Mouse (Mus musculus) neutrophil, adult 65 days (primary cell): ENCODE measurements around the gene Plk1. TPM values are rescaled to one million over a fixed set of nuclear protein-coding genes. Genes with fewer than 3 reads are reported as not detected.

Experiments used
- total RNA-seq: library from RNA; stranded (reverse); gene quantifications from 2 replicates; pipeline ENCODE4 v1.2.4, GENCODE M21; 2023

Gene Plk1
- total RNA-seq = 33.7 and 40.3 TPM in 2 replicates

DNA sequence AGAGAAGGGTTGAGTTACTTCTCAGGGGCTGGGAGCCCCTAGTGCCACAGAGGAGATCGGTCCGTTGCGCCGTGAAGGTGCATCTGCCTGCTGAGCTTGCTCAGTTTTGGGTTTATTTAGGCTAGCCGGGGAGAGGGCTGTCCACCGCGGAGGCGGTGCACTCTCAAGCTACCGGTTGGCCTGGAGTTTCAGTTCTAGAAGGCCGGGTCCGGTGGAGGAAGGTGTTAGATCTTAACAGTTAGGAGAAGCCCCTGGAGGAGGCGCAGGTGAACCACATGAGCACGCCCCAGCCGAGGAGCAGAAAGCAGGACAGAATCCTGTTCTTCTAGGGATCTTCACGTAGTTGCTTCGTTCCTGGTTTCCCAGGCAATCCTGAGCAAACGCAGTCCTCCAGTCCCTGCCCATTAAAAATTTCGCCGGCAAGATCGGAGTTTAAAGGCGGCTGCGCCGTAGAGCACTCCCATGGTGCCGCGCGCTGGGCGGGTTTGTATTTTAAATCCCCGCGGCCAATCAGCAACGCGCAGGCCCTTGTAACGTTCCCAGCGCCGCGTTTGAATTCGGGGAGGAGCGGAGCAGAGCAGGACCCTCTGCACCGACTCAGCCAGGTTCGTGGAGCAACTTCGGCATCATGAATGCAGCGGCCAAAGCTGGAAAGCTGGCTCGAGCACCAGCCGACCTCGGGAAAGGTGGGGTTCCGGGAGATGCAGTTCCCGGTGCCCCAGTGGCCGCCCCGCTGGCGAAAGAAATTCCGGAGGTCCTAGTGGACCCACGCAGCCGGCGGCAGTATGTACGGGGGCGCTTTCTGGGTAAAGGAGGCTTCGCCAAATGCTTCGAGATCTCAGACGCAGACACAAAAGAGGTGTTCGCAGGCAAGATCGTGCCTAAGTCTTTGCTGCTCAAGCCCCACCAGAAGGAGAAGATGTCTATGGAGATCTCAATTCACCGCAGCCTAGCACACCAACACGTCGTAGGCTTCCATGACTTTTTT, at the start of gene Plk1:
TSS of gene Plk1 (plus strand) at position 525 of the 988 bp plus-strand sequence.

DNA sequence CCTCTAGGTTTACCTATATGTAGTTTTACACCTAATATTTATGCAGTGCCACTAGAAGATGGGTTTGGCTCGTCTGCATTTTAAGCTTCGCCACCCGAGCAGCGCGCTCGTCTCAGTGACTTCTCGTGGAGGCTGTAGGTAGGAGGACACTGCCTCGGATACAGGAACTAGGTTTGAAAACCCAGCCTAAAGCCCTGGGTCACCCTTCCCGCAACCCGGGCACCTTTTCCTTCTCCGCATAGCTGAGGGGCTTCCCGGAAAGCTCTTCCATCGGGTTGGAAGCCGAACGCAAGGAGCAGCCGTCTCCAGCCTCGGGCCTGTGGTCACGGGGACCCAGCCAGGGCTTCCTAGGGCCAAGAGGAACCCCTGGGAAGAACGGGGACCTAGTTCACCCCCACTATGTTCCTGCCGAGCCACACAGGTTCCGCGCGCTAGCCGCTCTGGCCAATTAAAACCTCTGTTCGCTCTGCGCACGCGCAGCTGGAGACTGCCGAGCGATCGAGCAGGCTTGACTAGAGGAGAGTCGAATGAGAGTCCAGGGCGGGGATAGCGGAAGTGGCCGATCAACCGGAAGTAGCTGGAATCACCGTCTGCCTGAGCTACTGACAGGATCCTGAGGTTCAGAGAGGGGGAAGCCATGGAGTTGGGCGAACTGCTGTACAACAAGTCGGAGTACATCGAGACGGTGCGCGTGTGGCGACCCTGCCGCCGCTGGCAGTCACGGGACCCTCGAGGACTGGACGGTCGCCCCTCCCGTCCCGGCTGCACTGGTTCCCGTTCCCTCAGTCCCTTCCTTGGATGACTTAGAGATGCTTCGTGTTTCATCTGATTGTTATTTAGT, 26.5 kb upstream of the Plk1 start, which contains the start of the genes Palb2 and Dctn5:
TSS of gene Palb2 (minus strand) at position 489 of the 841 bp plus-strand sequence.
TSS of gene Dctn5 (plus strand) at position 545 of the 841 bp plus-strand sequence.

DNA sequence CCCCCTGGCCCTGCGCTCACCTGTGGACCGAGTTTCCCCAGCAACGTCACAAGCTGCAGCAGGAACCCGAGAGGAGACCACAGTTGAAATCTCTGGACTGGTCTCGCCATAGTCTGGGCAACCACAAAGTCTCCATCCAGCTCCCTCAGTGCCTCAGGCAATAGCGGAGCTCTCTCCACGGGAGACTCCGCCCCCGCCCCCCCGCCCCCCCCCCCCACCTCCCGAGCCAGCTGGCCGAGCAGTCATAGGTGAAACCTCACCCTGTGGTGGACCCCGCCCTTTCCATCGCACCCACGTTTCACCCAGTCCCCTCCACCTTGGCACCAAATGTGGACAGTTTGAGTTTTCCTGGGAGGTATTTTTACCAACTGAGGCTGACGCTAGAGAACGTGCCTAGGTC, 26.8 kb downstream of the Plk1 start, which contains the start of gene Ern2:
TSS of gene Ern2 (minus strand) at position 165 of the 400 bp plus-strand sequence.

DNA sequence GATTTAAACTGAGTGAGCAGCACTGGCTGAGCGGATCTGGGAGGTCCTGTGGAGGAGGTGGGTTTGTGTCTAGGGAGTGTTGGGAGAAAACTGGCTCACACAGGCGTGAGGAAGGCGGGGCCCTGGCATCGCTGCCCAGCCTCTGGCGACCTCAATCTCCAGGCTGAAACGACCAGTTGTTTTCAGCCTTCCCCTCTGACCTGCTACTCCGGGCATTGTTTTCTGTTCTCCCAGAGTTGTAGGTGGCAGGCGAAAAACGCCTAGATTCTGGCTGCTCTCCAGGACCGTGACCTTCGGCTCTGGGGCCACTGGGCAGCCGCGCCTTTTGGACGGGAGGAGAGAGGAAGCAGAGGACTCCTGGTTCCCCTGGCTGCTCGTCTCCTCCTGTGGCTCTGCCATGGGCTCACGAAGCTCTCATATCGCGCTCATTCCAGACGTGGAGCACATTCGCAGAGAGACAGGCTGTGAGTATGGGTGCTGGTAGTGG, 60.1 kb downstream of the Plk1 start, which contains the start of gene Chp2:
TSS of gene Chp2 (plus strand) at position 182 of the 487 bp plus-strand sequence.

Other genes starting within 250 kb of the Plk1 start
- 8.2 and 9.2 TPM in 2 replicates for gene Cog7, start 177.7 kb upstream of the Plk1 start, total RNA-seq
- 12.2 and 16.7 TPM in 2 replicates for gene Gga2, start 138.2 kb upstream of the Plk1 start, total RNA-seq
- 19.1 and 22.5 TPM in 2 replicates for gene Ubfd1, start 92.3 kb upstream of the Plk1 start, total RNA-seq
- gene Ears2, start 92.2 kb upstream of the Plk1 start, total RNA-seq = 1.1 and 1.3 TPM in 2 replicates
- 25.6 and 34.9 TPM in 2 replicates for gene Ndufab1, start 57.6 kb upstream of the Plk1 start, total RNA-seq
- 2.6 and 4.3 TPM in 2 replicates for gene Palb2, start 26.5 kb upstream of the Plk1 start, total RNA-seq
- 41.4 and 55.5 TPM in 2 replicates for gene Dctn5, start 26.4 kb upstream of the Plk1 start, total RNA-seq
- gene Ern2, start 26.8 kb downstream of the Plk1 start, total RNA-seq = not detected in 2 replicates
- gene Chp2, start 60.1 kb downstream of the Plk1 start, total RNA-seq = not detected in 2 replicates
- gene Prkcb, start 129.3 kb downstream of the Plk1 start, total RNA-seq = 263 and 327 TPM in 2 replicates